15 mouse cellular contexts compared by ENCODE assay signal in genomic region chr10:7323258-7323657, GRCm38 (mm10).
DNase-seq lines count a peak whose midpoint lies in the region; ATAC-seq and TF ChIP-seq lines count a peak whose summit lies in the region.
"Had no signal": no experiment of that assay in that cellular context is flagged by ENCODE, and none has a peak within 500 bp of the region (broad histone marks: within the 10 kb centered on the region; RNA-seq: fewer than 3 reads in every experiment).

No protein-coding gene starts in this region.

- no peak overlapping the region for H3K4me3 ChIP-seq in liver, adult 2 months (ENCODE audit: insufficient read depth, low read depth, low read length)
- H3K4me3 ChIP-seq in embryonic facial prominence, embryonic 14.5 days (ENCODE audit: low read depth, low read length) = no peak overlapping the region
- H3K4me3 ChIP-seq: embryonic facial prominence, embryonic 12.5 days; hindbrain, embryonic 15.5 days; layer of hippocampus, adult 2 months; midbrain, embryonic 15.5 days; stomach, embryonic 15.5 days had no signal

- H3K9ac ChIP-seq in liver, adult 2 months (ENCODE audit: low read depth, low read length) = no peak overlapping the region
- H3K9ac ChIP-seq in embryonic facial prominence, embryonic 14.5 days (ENCODE audit: low read depth, low read length) = no peak overlapping the region
- H3K9ac ChIP-seq: embryonic facial prominence, embryonic 12.5 days; hindbrain, embryonic 15.5 days; midbrain, embryonic 15.5 days; stomach, embryonic 15.5 days had no signal

- no peak overlapping the region for H3K4me2 ChIP-seq in embryonic facial prominence, embryonic 14.5 days (ENCODE audit: low read depth, low read length)
- H3K4me2 ChIP-seq: embryonic facial prominence, embryonic 12.5 days; hindbrain, embryonic 15.5 days; midbrain, embryonic 15.5 days; stomach, embryonic 15.5 days had no signal

- no peaks in the 10 kb centered on the region for H3K79me2 ChIP-seq in liver, adult 2 months (ENCODE audit: control insufficient read depth, insufficient read depth, low read length)

- WGBS in liver, adult 2 months = 22% methylated on average over 3 of the region's 3 CpGs
- 24% methylated on average over 3 of the region's 3 CpGs for WGBS in embryonic facial prominence, embryonic 14.5 days

- H3K9me3 ChIP-seq in embryonic facial prominence, embryonic 14.5 days (ENCODE audit: control insufficient read depth, low read length) = no peaks in the 10 kb centered on the region
- H3K9me3 ChIP-seq: embryonic facial prominence, embryonic 12.5 days; hindbrain, embryonic 15.5 days; midbrain, embryonic 15.5 days; stomach, embryonic 15.5 days had no signal

- TF ChIP-seq POLR2A in liver, adult 2 months (IDR thresholded peaks at IDR 0.05; ENCODE audit: extremely low read depth, insufficient read depth, low read length) = no peak

- peak; percentile 53; the same call in 1 of the 2 replicates for ATAC-seq in embryonic facial prominence, embryonic 14.5 days (ENCODE audit: low read depth)
- no peak for ATAC-seq in megakaryocyte-erythroid progenitor cell, adult 5-6 weeks (replicated peaks; ENCODE audit: low FRiP score, low TSS enrichment, poor library complexity, severe bottlenecking)
- ATAC-seq: forebrain, embryonic 16.5 days; midbrain, embryonic 15.5 days had no signal

- H3K36me3 ChIP-seq in liver, adult 2 months (ENCODE audit: control insufficient read depth, insufficient read depth, low read length) = no peaks in the 10 kb centered on the region
- no peaks in the 10 kb centered on the region for H3K36me3 ChIP-seq in embryonic facial prominence, embryonic 14.5 days (ENCODE audit: control insufficient read depth, insufficient read depth, low read length)
- H3K36me3 ChIP-seq: embryonic facial prominence, embryonic 12.5 days; hindbrain, embryonic 15.5 days; midbrain, embryonic 15.5 days; stomach, embryonic 15.5 days had no signal

- H3K27ac ChIP-seq in liver, adult 2 months (replicated peaks; ENCODE audit: insufficient read depth, low read depth, low read length) = peak overlapping the region; percentile 32; the same call in 1 of the 2 replicates
- no peak overlapping the region for H3K27ac ChIP-seq in embryonic facial prominence, embryonic 14.5 days (replicated peaks; ENCODE audit: low read depth, low read length)
- H3K27ac ChIP-seq: embryonic facial prominence, embryonic 12.5 days; hindbrain, embryonic 15.5 days; layer of hippocampus, adult 2 months; midbrain, embryonic 15.5 days; stomach, embryonic 15.5 days had no signal

- peaks cover 4% of the 10 kb centered on the region; the same call in 1 of the 2 replicates for H3K4me1 ChIP-seq in liver, adult 2 months (ENCODE audit: control insufficient read depth, insufficient read depth, low read length)
- no peaks in the 10 kb centered on the region for H3K4me1 ChIP-seq in embryonic facial prominence, embryonic 14.5 days (ENCODE audit: control insufficient read depth, insufficient read depth, low read length)
- H3K4me1 ChIP-seq: embryonic facial prominence, embryonic 12.5 days; hindbrain, embryonic 15.5 days; midbrain, embryonic 15.5 days; stomach, embryonic 15.5 days had no signal

- no peaks in the 10 kb centered on the region for H3K27me3 ChIP-seq in liver, adult 2 months (ENCODE audit: control insufficient read depth, insufficient read depth, low read length)
- no peaks in the 10 kb centered on the region for H3K27me3 ChIP-seq in embryonic facial prominence, embryonic 14.5 days (replicated peaks; ENCODE audit: control insufficient read depth, insufficient read depth, low read length)
- H3K27me3 ChIP-seq: embryonic facial prominence, embryonic 12.5 days; hindbrain, embryonic 15.5 days; midbrain, embryonic 15.5 days; stomach, embryonic 15.5 days had no signal

- DNase-seq in adrenal gland, postnatal 14 days = peak; percentile 30
- no peak for DNase-seq in adrenal gland, postnatal 25 days
- DNase-seq in liver, adult 2 months (ENCODE audit: extremely low read depth, low read depth, low spot score) = no peak
- no peak for DNase-seq in liver
- peak; percentile 16 for DNase-seq in embryonic facial prominence, embryonic 14.5 days (ENCODE audit: low spot score)
- DNase-seq in lung, postnatal 4 days = peak; percentile 8 to 40
- DNase-seq in frontal cortex, postnatal 36 days (ENCODE audit: low spot score in 2 of 2) = no peak
- DNase-seq: right cerebral cortex, postnatal 25 days had no signal

- TF ChIP-seq CTCF in liver, adult 2 months (IDR thresholded peaks at IDR 0.05; ENCODE audit: low read depth, low read length) = no peak

Comparison
In these comparisons a context has a peak if more than half of its experiments do, and no peak if none do; other contexts are left out.
1. DNase-seq: peak in adrenal gland, postnatal 14 days (single experiment), embryonic facial prominence, embryonic 14.5 days (single experiment) and lung, postnatal 4 days (2 of 2); none in adrenal gland, postnatal 25 days (single experiment), liver, adult 2 months (single experiment), liver (single experiment) and frontal cortex, postnatal 36 days (0 of 2).